Mouse (Mus musculus) liver, embryonic 13.5 days (tissue): ENCODE measurements around the gene Tagln. TPM values are rescaled to one million over a fixed set of nuclear protein-coding genes. Genes with fewer than 3 reads are reported as not detected.

Experiments
- ATAC-seq: fragments of 200-750 bp; cut with Nextera tagmentation; 2 replicates; pipeline ENCODE4 v1.8.0; 2017; ENCODE audit warnings: low read depth, mild to moderate bottlenecking, moderate number of reproducible peaks, moderate library complexity
- DNase-seq: peaks from one replicate; pipeline ENCODE4 v3.0.0; 2022
- H3K27ac ChIP-seq: fragments of 300-500 bp; sonication (generic); 2 replicates; pipeline ENCODE4 v1.5.1; 2015; ENCODE audit warnings: moderate library complexity, mild to moderate bottlenecking, inconsistent platforms
- H3K27me3 ChIP-seq: fragments of 300-500 bp; sonication (generic); 2 replicates; pipeline ENCODE4 v1.6.1; 2015; ENCODE audit warnings: mild to moderate bottlenecking, inconsistent platforms
- H3K36me3 ChIP-seq: fragments of 300-500 bp; sonication (generic); 2 replicates; pipeline ENCODE4 v1.6.1; 2015; ENCODE audit warnings: mild to moderate bottlenecking, inconsistent platforms
- H3K4me1 ChIP-seq: fragments of 300-500 bp; sonication (generic); replicated peaks from 2 replicates; pipeline ENCODE4 v1.6.1; 2015; ENCODE audit warnings: inconsistent platforms
- H3K4me2 ChIP-seq: fragments of 300-500 bp; sonication (generic); 2 replicates; pipeline ENCODE4 v1.6.1; 2015; ENCODE audit warnings: inconsistent platforms, mild to moderate bottlenecking, moderate library complexity
- H3K4me3 ChIP-seq: fragments of 300-500 bp; sonication (generic); replicated peaks from 2 replicates; pipeline ENCODE4 v1.5.1; 2015; ENCODE audit warnings: mild to moderate bottlenecking, inconsistent platforms
- H3K9ac ChIP-seq: fragments of 300-500 bp; sonication (generic); 2 replicates; pipeline ENCODE4 v1.6.1; 2015; ENCODE audit warnings: mild to moderate bottlenecking, inconsistent platforms
- H3K9me3 ChIP-seq: fragments of 300-500 bp; sonication (generic); replicated peaks from 2 replicates; pipeline ENCODE4 v1.6.1; 2016; ENCODE audit warnings: inconsistent platforms
- WGBS: fragments of 180-500 bp; shearing (Covaris S2); methylation state at CpG from one replicate; pipeline ENCODE4 v1.1.7; 2015; ENCODE audit not compliant: insufficient replicate concordance; 5-methylcytosine and 5-hydroxymethylcytosine counted together
- polyA plus RNA-seq: library from polyadenylated mRNA; unstranded; fragments of >200 nt; fragmentation: Nextera tagmentation; extraction: Ambion mirVana; gene quantifications from 2 replicates; pipeline ENCODE4 v1.2.1, GENCODE M21; 2015

The Tagln gene
- polyA plus RNA-seq, 1 experiment from 2014 or later: 7.5 TPM

DNA sequence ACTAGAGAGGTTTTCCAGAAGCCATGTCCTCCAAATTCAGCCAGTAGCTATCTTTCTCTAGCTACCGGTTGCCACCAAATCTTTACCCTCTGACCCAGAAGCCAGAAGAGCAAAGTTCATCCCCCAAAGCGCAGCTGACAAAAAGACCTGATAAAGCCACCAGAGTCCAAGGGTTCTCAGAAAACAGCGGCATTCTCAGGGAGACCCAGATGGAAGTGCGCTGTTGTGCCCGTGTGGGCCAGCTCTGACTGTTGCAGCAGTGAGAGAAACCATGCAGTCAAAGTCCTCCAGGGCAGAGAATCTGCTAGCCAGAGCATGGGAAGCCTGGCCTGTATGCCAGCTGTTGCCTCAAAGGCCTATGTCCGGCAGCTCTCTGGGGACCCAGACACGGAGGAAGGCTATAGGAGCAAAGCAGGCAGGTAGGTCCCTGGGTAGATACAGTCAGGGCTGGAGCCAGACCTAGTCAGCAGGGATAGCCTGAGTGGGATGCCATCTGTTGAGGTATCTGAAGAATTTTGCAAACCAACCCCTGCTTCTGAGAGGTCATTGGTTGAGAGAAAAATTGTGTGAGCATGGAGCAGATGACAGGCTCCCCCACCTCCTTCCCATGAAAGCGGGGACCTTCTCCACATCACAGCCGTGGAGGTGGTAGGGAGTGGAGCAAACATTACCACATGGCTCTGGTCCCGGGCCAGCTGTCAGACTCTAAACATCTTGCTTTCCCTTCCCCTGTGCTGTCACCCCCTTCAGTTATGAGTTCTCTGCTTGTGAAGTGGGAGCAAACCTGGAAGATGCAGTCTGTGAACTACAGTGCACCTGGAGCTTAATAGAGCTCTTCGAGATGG is 3.1 kb downstream of the Tagln start:
- H3K9me3 ChIP-seq: no peaks in the 10 kb centered on the region
- H3K4me3 ChIP-seq: no peak overlapping the region
- WGBS: 60% methylated on average over 11 of the region's 11 CpGs
- no peak overlapping the region for H3K4me2 ChIP-seq
- peaks cover 26% of the 10 kb centered on the region for H3K4me1 ChIP-seq
- ATAC-seq (no peak; the same call in 1 of the 2 replicates), DNase-seq (no peak)
- H3K9ac ChIP-seq: no peak overlapping the region
- peaks cover 20% of the 10 kb centered on the region for H3K27me3 ChIP-seq
- peak overlapping the region; percentile 60; the same call in 1 of the 2 replicates for H3K27ac ChIP-seq
- peaks cover 36% of the 10 kb centered on the region for H3K36me3 ChIP-seq

DNA sequence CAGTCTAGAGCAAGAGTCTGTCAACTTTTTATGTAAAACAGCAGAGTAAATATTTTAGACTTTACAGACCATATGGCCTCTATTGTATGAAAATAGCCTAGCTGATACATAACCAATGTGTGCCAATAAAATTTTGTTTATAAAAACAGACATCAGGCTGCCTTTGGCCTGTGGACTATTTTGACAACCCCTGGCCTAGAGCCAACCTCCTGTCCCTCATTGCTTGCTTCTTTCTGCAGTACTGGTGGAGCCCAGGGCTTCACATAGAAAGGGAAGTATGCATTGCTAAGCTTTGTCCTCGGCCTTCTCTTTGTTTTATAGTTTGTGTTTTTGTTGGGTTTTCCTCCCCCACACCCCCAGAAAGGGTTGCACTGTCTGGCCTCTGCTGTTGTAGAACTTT is 3.9 kb downstream of the Tagln start:
- no peak overlapping the region for H3K4me2 ChIP-seq
- H3K9ac ChIP-seq: no peak overlapping the region
- peaks cover 43% of the 10 kb centered on the region for H3K36me3 ChIP-seq
- peaks cover 20% of the 10 kb centered on the region for H3K27me3 ChIP-seq
- peak overlapping the region; percentile 60; the same call in 1 of the 2 replicates for H3K27ac ChIP-seq
- DNase-seq (no peak), ATAC-seq (no peak)
- 39% methylated on average over 1 of the region's 1 CpGs for WGBS
- H3K4me3 ChIP-seq: no peak overlapping the region
- peaks cover 23% of the 10 kb centered on the region for H3K4me1 ChIP-seq
- no peaks in the 10 kb centered on the region for H3K9me3 ChIP-seq

DNA sequence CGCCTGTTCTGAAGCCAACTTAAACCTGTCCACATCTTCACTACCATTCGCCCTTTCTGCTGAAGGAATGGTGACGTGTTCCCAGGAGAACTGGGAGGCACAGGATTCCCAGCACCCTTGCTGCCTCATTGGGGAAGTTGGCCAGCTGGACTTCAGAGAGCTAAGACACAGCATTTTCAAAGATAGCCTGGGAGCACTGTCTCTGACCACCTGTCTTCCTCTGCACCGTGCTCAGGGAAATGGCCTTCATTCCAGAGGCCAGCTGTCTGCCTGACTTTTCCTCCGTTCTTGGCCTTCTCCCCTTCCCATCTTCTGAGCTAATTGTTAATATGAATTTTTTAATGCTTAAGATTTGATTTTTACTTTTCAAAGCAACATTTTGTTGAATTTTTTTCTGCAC is 6.6 kb downstream of the Tagln start:
- DNase-seq: no peak
- H3K4me3 ChIP-seq: no peak overlapping the region
- H3K36me3 ChIP-seq: peaks cover 61% of the 10 kb centered on the region
- no peak overlapping the region for H3K9ac ChIP-seq
- no peaks in the 10 kb centered on the region for H3K9me3 ChIP-seq
- ATAC-seq: no peak
- no peaks in the 10 kb centered on the region for H3K27me3 ChIP-seq
- 67% methylated on average over 5 of the region's 5 CpGs for WGBS
- peaks cover 16% of the 10 kb centered on the region; the same call in 1 of the 2 replicates for H3K4me1 ChIP-seq
- H3K4me2 ChIP-seq: no peak overlapping the region
- H3K27ac ChIP-seq: no peak overlapping the region

DNA sequence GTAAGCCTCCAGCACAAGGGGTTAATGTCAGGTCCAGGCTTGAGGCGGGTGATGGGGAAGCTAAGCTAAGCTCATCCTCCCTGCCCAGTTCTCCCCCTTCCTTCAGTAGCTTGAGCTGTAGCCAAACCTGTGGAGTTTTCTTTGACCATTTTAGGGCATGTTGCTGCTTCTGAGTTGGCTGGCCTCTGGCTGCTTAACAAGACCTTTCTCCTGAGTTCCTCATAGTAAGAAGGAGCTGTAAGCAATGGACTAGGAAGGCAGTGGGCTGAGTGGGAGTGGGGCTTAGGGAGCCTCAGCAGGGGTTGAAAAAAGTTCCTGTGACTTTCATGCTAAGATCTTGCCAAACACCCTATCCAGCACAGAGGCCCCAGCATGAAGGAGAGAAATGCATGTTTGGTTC is 16.0 kb downstream of the Tagln start:
- no peak overlapping the region for H3K9ac ChIP-seq
- H3K4me3 ChIP-seq: no peak overlapping the region
- H3K27ac ChIP-seq: no peak overlapping the region
- 73% methylated on average over 1 of the region's 1 CpGs for WGBS
- H3K4me1 ChIP-seq: no peaks in the 10 kb centered on the region; the same call in 1 of the 2 replicates
- no peak for ATAC-seq
- H3K4me2 ChIP-seq: no peak overlapping the region
- H3K9me3 ChIP-seq: no peaks in the 10 kb centered on the region
- H3K36me3 ChIP-seq: peaks cover 89% of the 10 kb centered on the region
- H3K27me3 ChIP-seq: no peaks in the 10 kb centered on the region
- no peak for DNase-seq

DNA sequence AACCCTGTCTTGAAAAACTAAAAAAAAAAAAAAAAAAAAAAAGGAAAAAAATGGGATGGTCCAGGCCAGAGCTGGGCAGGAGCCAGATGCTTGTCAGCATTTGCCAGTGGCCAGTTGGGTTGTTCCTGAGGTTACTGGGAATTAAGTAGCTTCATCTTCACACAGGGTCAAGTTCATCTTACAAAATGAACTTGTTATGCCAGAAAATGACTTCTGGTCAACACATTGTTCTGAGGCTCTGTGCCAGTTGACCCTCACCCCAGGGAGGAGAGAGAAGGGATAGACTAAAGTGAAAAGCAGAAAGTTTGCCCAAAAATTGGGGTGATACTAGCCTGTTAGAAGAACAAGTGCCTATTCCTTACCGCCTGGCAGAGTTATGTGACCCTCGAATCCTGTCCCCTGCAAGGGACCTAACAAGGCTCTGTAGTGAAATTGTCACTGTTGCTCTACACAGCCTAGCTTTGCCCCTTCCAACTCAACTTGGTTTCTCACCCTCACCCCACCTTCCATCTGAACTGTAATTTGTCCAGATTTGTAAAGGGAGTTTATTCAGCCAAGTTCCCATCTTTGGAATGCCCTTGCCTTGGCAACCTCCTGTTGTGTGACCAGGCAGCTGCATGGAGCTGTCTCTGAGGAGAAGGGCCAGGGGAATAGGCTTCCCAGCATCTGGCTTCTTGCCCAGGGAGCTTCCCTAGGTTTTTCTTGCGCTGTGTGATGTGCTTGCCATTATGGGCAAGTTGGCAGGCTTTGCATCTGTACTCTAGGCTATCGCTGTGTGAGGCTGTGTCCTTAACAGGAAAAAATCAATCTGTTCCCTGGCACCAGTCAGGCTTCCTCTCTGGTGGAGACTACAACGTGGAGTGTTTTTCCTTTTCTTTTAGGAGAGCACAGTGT is 18.6 kb downstream of the Tagln start:
- Histone ChIP-seq H3K4me1 (no peaks in the 10 kb centered on the region; the same call in 1 of the 2 replicates), H3K4me3 (no peak overlapping the region), H3K27ac (no peak overlapping the region), H3K9me3 (no peaks in the 10 kb centered on the region), H3K4me2 (no peak overlapping the region), H3K9ac (no peak overlapping the region), H3K27me3 (no peaks in the 10 kb centered on the region), H3K36me3 (peaks cover 93% of the 10 kb centered on the region)
- 72% methylated on average over 5 of the region's 5 CpGs for WGBS
- DNase-seq (no peak), ATAC-seq (no peak)

DNA sequence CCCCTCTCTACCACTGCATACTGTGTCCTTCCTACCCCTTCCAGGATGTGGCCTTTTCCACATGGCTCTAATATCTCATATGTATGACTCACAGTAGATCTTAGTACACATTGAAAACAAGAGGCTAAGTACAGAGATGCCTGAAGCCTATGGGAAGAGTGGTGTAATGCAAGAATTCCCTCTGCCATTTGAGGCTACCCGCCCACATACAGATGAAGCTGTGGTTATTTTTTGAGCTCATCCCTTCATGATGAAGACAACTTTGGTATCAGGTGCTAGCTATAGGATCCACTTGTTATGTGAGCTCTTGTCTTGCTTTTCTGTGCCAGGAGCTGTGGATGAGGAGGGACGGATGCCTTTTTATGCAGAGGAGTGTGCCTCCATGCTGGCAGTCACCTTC is 20.2 kb downstream of the Tagln start:
- ATAC-seq (no peak), DNase-seq (no peak)
- H3K4me3 ChIP-seq: no peak overlapping the region
- H3K27me3 ChIP-seq: no peaks in the 10 kb centered on the region
- H3K4me2 ChIP-seq: no peak overlapping the region
- WGBS: 73% methylated on average over 2 of the region's 2 CpGs
- peaks cover 95% of the 10 kb centered on the region for H3K36me3 ChIP-seq
- no peaks in the 10 kb centered on the region; the same call in 1 of the 2 replicates for H3K4me1 ChIP-seq
- no peak overlapping the region for H3K9ac ChIP-seq
- H3K9me3 ChIP-seq: no peaks in the 10 kb centered on the region
- no peak overlapping the region for H3K27ac ChIP-seq

DNA sequence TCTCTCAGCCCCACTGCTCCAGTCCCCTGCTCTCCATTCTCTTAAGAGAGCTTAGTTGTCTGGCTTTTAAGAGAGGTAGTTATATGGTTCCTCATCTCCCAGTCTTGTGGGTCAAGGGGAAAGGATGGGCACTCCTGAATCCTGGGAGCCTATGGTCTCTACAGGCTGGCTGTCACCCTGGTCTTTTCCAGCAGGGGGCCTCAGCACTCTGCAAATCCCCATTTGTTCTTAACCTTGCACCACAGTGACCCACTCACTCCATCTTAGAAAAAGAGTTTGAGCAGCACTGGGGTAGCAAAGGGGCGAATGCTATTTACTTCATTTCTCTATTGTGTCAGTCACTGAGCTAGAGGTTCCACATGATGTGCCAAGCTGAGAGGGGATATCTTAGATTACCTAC is 24.2 kb downstream of the Tagln start:
- H3K4me1 ChIP-seq: peaks cover 10% of the 10 kb centered on the region
- no peak overlapping the region for H3K4me3 ChIP-seq
- DNase-seq (peak; percentile 26), ATAC-seq (no peak)
- no peaks in the 10 kb centered on the region for H3K27me3 ChIP-seq
- 53% methylated on average over 1 of the region's 1 CpGs for WGBS
- peaks cover 76% of the 10 kb centered on the region for H3K36me3 ChIP-seq
- H3K9me3 ChIP-seq: no peaks in the 10 kb centered on the region
- H3K27ac ChIP-seq: no peak overlapping the region
- no peak overlapping the region for H3K9ac ChIP-seq
- no peak overlapping the region for H3K4me2 ChIP-seq

DNA sequence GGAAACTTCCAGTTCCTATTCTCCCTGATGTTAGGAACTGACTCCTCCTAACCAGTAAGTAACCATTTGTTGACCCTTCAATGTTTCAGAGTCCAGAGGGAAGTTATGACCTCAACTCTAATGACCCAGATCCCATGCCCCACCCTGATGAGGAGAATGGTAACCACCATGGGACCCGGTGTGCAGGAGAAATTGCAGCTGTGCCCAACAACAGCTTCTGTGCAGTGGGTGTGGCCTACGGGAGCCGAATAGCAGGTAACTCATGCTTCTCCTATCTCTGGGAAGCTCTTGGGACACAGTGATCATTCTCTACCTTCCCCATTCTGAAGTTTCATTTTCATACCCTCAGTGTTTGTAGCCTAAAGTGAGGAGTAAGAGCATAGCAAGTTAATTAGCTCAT is 24.9 kb downstream of the Tagln start:
- H3K36me3 ChIP-seq: peaks cover 69% of the 10 kb centered on the region
- peaks cover 10% of the 10 kb centered on the region for H3K4me1 ChIP-seq
- no peak overlapping the region for H3K4me3 ChIP-seq
- no peaks in the 10 kb centered on the region for H3K27me3 ChIP-seq
- ATAC-seq (no peak), DNase-seq (no peak)
- WGBS: 69% methylated on average over 3 of the region's 3 CpGs
- no peak overlapping the region for H3K4me2 ChIP-seq
- no peaks in the 10 kb centered on the region for H3K9me3 ChIP-seq
- H3K9ac ChIP-seq: no peak overlapping the region
- H3K27ac ChIP-seq: no peak overlapping the region

DNA sequence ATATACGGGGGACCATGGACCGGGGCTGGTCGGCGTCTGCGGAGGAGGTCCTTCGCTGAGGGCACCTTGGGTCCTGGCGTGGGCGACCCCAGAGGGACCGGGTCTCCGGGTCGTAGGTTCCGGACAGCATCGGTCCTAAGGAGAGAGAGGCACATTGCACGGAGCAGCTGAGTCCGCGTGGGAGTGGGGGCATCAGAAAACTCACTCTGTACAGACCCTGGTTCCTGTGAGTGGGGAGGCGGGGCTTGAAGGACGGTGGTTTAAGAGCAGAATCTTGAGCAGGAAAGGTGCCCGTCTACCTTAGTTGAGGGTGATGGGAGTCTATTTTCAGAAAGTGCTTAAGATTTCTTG is 28.8 kb downstream of the Tagln start:
- ATAC-seq (peak; percentile 45), DNase-seq (no peak)
- Histone ChIP-seq H3K27ac (peak overlapping the region; percentile 97), H3K27me3 (no peaks in the 10 kb centered on the region), H3K36me3 (peaks cover 40% of the 10 kb centered on the region), H3K9me3 (no peaks in the 10 kb centered on the region), H3K4me3 (peak overlapping the region; percentile 96), H3K4me2 (peak overlapping the region; percentile 92), H3K4me1 (peaks cover 23% of the 10 kb centered on the region), H3K9ac (peak overlapping the region; percentile 96)
- under 1% methylated on average over 19 of the region's 19 CpGs for WGBS

DNA sequence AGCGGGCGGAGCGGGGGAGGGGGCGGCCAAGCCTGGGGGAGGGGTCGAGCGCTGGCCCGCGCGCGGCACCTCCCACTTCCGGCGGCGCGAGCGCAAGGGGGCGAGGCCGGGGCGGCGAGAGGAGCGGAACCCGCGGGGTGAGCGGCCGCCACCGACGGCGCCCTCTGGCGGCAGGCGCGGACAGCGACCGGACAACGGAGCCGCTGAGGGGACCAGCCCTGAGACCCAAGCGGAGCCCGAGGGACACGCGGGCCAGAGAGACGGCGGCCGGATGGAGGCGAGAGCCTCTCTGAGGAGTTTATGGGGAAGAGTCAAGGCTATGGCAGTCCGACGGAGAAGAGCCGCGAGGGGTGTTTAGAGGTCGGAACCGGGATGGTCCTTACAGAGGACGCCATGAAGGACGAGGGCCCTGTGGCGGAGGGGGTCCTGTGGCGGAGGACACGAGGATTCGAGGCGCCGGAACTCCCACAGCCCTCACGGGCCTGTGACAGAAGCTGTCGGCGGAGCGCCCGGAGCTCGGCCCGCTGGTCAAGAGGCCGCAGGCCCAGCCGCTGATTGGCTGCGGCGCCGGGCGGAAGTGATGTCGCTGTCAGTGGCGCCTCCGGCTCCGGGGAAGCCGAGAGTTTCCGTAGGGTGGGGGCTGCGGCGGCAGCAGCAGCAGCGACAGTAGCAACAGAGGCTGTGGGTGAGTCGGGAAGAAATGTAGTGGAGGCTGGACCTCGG is 29.3 kb downstream of the Tagln start, which contains the start of the genes Pcsk7 and Rnf214:
Pcsk7 (plus strand) TSS at position 143 of the 723 bp plus-strand sequence.
Rnf214 (minus strand) TSS at position 557 of the 723 bp plus-strand sequence.
- H3K27ac ChIP-seq: peak within 1 kb of the TSS; percentile 97
- H3K27me3 ChIP-seq: no peaks in the 10 kb centered on the region
- no peaks in the 10 kb centered on the region for H3K9me3 ChIP-seq
- peak within 1 kb of the TSS; percentile 96 for H3K9ac ChIP-seq
- peak within 1 kb of the TSS; percentile 92 for H3K4me2 ChIP-seq
- WGBS: under 1% methylated on average over 78 of the region's 80 CpGs
- peak within 1 kb of the TSS; percentile 96 for H3K4me3 ChIP-seq
- H3K4me1 ChIP-seq: peaks cover 23% of the 10 kb centered on the region
- peak; percentile 81 for DNase-seq
- peak; percentile 92 for ATAC-seq
- peaks cover 39% of the 10 kb centered on the region for H3K36me3 ChIP-seq

DNA sequence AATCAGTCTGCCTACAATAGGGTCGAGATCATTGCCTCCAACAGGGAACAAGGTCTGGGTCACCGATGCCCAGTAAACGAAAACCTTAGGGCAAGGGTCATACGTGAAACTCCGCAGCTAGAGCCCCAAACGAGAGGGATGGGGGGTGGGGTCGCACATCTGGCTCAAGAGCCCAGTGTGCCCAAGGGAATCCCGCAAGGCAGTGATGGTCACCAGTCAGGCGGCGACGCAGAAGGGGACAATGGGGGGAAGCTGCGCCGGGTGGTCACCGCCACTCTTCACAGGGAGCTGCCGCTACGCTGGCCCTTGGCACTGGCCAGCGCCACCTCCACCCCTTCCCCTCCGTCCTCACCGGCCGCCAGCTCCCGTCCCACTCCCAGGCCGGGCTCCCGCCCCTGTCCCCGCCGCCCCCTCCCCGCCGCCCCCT is 30.0 kb downstream of the Tagln start:
- peak; percentile 29 for ATAC-seq
- peak; percentile 8 for DNase-seq

More for the DNA sequence above, 30.0 kb downstream of the Tagln start:
- Histone ChIP-seq H3K27me3 (no peaks in the 10 kb centered on the region), H3K27ac (peak overlapping the region; percentile 97), H3K36me3 (peaks cover 32% of the 10 kb centered on the region), H3K4me1 (peaks cover 23% of the 10 kb centered on the region), H3K9me3 (no peaks in the 10 kb centered on the region), H3K4me3 (peak overlapping the region; percentile 96), H3K9ac (peak overlapping the region; percentile 96), H3K4me2 (peak overlapping the region; percentile 92)
- under 1% methylated on average over 12 of the region's 27 CpGs for WGBS
